Mouse (Mus musculus): ENCODE measurements at regions not wholly inside any gene's neighbourhood (a gene's known extent, or its start where the extent isn't known, plus 50 kb on each side); places are given as distances from the start of the nearest gene placed in this dataset.

DNA sequence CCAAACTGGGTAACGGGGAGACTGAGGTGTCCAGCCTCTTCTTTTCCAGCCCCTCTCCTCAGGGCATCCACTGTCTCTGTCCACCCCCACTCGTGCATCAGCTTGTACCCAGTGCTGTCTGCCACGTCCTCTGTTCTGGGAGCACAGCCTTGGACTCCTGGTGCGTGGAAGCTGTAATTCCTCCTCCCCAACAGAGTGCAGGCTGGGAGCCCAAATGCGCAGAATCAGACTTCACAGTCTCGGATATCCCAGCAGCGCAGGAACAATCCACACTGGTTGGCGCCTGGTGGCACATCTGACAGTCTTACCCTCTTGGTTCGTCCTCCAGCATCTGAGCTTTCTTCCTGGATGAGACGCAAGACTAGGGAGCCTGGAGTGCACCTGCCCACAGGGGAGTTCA, 61.9 kb upstream of the Ipo5 start:
- no peak for TF ChIP-seq MAFK (IDR thresholded peaks at IDR 0.05; ENCODE audit: insufficient read depth, low read depth, low read length)
- no peak for TF ChIP-seq HCFC1 (IDR thresholded peaks at IDR 0.05; ENCODE audit: borderline replicate concordance, insufficient read depth, low read length)
- no peak for TF ChIP-seq ZC3H11A (IDR thresholded peaks at IDR 0.05; ENCODE audit: borderline replicate concordance, low read depth, low read length)
- TF ChIP-seq CHD2 (IDR thresholded peaks at IDR 0.05; ENCODE audit: low read depth, low read length), result no peak
